Mouse (Mus musculus): ENCODE measurements around the gene Zc3hc1. TPM values are rescaled to one million over a fixed set of nuclear protein-coding genes. Genes with fewer than 3 reads are reported as not detected.
A peak's percentile ranks its signal among the peaks of the same experiment; 100 is the strongest.
"Not testable (repeated sequence)": the region's sequence is repeated elsewhere in the genome, so short reads cannot be mapped to it uniquely, and the experiment has no call there.

Gene Zc3hc1
- polyA plus RNA-seq, 1 experiment from 2014 or later, result 36.1 TPM

- no peak overlapping the region for H3K9ac ChIP-seq
- no peaks in the 10 kb centered on the region for H3K9me3 ChIP-seq (replicated peaks)
- no peaks in the 10 kb centered on the region for H3K27me3 ChIP-seq
- peak overlapping the region; percentile 56 for H3K4me2 ChIP-seq
- 19% methylated on average over 4 of the region's 4 CpGs for WGBS
- H3K4me3 ChIP-seq, result peak overlapping the region; percentile 34
- no peaks in the 10 kb centered on the region for H3K36me3 ChIP-seq
- ATAC-seq (replicated peaks; ENCODE audit: insufficient number of reproducible peaks, insufficient read depth, low FRiP score, low read depth), result no peak
- H3K4me1 ChIP-seq (replicated peaks), result peaks cover 3% of the 10 kb centered on the region; the same call in 1 of the 2 replicates
- no peak overlapping the region for H3K27ac ChIP-seq
Measured at GRCm38 (mm10) chr6:30403465-30403864, 12.6 kb upstream of the Zc3hc1 start.

- no peaks in the 10 kb centered on the region for H3K27me3 ChIP-seq
- peak overlapping the region; percentile 84 for H3K27ac ChIP-seq
- peaks cover 3% of the 10 kb centered on the region; the same call in 1 of the 2 replicates for H3K4me1 ChIP-seq (replicated peaks)
- H3K4me3 ChIP-seq, result peak overlapping the region; percentile 63
- H3K4me2 ChIP-seq, result peak overlapping the region; percentile 61
- peak; percentile 16 for ATAC-seq (replicated peaks; ENCODE audit: insufficient number of reproducible peaks, insufficient read depth, low FRiP score, low read depth)
- peak overlapping the region; percentile 79 for H3K9ac ChIP-seq
- 0% methylated on average over 27 of the region's 29 CpGs for WGBS
- no peaks in the 10 kb centered on the region for H3K36me3 ChIP-seq
- no peaks in the 10 kb centered on the region for H3K9me3 ChIP-seq (replicated peaks)
Measured at GRCm38 (mm10) chr6:30402091-30402491, 11.3 kb upstream of the Zc3hc1 start.

GRCm38 (mm10) chr6:30401308-30402015 is 10.6 kb upstream of the Zc3hc1 start, which contains the start of gene Klhdc10:
TSS of gene Klhdc10 (plus strand) at chr6:30401868.
- peak within 1 kb of the TSS; percentile 64 for H3K4me2 ChIP-seq
- H3K4me1 ChIP-seq (replicated peaks), result peaks cover 3% of the 10 kb centered on the region; the same call in 1 of the 2 replicates
- H3K4me3 ChIP-seq, result peak within 1 kb of the TSS; percentile 63
- H3K27me3 ChIP-seq, result no peaks in the 10 kb centered on the region
- peak; percentile 100 for ATAC-seq (replicated peaks; ENCODE audit: insufficient number of reproducible peaks, insufficient read depth, low FRiP score, low read depth)
- peak within 1 kb of the TSS; percentile 79 for H3K9ac ChIP-seq
- under 1% methylated on average over 41 of the region's 41 CpGs for WGBS
- no peaks in the 10 kb centered on the region for H3K36me3 ChIP-seq
- H3K27ac ChIP-seq, result peak within 1 kb of the TSS; percentile 94
- no peaks in the 10 kb centered on the region for H3K9me3 ChIP-seq (replicated peaks)

GRCm38 (mm10) chr6:30400716-30401115 is 9.9 kb upstream of the Zc3hc1 start:
- no peak for ATAC-seq (replicated peaks; ENCODE audit: insufficient number of reproducible peaks, insufficient read depth, low FRiP score, low read depth)
- peaks cover 3% of the 10 kb centered on the region; the same call in 1 of the 2 replicates for H3K4me1 ChIP-seq (replicated peaks)
- H3K36me3 ChIP-seq, result no peaks in the 10 kb centered on the region
- peak overlapping the region; percentile 64 for H3K4me2 ChIP-seq
- H3K4me3 ChIP-seq, result peak overlapping the region; percentile 63
- peak overlapping the region; percentile 94 for H3K27ac ChIP-seq
- no peaks in the 10 kb centered on the region for H3K9me3 ChIP-seq (replicated peaks)
- 10% methylated on average over 7 of the region's 7 CpGs for WGBS
- H3K27me3 ChIP-seq, result no peaks in the 10 kb centered on the region
- H3K9ac ChIP-seq, result peak overlapping the region; percentile 59

GRCm38 (mm10) chr6:30400146-30400545 is 9.3 kb upstream of the Zc3hc1 start:
- Histone ChIP-seq H3K4me2 (0 out of 2 replicates have a peak overlapping the region, but pooled peaks have one; percentile 64), H3K36me3 (no peaks in the 10 kb centered on the region), H3K27ac (0 out of 2 replicates have a peak overlapping the region, but pooled peaks have one; percentile 94)

GRCm38 (mm10) chr6:30391996-30392395 is 1.2 kb upstream of the Zc3hc1 start:
- H3K4me1 ChIP-seq (replicated peaks), result peaks cover 5% of the 10 kb centered on the region; the same call in 1 of the 2 replicates
- H3K27me3 ChIP-seq, result no peaks in the 10 kb centered on the region
- WGBS, result 89% methylated on average over 7 of the region's 7 CpGs
- H3K4me2 ChIP-seq, result no peak overlapping the region
- no peak overlapping the region for H3K9ac ChIP-seq
- no peak overlapping the region for H3K4me3 ChIP-seq
- peaks cover 3% of the 10 kb centered on the region; the same call in 1 of the 2 replicates for H3K36me3 ChIP-seq
- ATAC-seq (replicated peaks; ENCODE audit: insufficient number of reproducible peaks, insufficient read depth, low FRiP score, low read depth), result no peak
- H3K27ac ChIP-seq, result no peak overlapping the region
- H3K9me3 ChIP-seq (replicated peaks), result no peaks in the 10 kb centered on the region

More at GRCm38 (mm10) chr6:30400146-30400545, 9.3 kb upstream of the Zc3hc1 start:
- H3K9me3 ChIP-seq (replicated peaks), result no peaks in the 10 kb centered on the region
- H3K27me3 ChIP-seq, result no peaks in the 10 kb centered on the region
- 79% methylated on average over 5 of the region's 5 CpGs for WGBS
- no peak overlapping the region for H3K9ac ChIP-seq
- H3K4me3 ChIP-seq, result no peak overlapping the region
- H3K4me1 ChIP-seq (replicated peaks), result peaks cover 3% of the 10 kb centered on the region; the same call in 1 of the 2 replicates
- no peak for ATAC-seq (replicated peaks; ENCODE audit: insufficient number of reproducible peaks, insufficient read depth, low FRiP score, low read depth)

- not testable (repeated sequence) for H3K4me1 ChIP-seq (replicated peaks); H3K9me3 ChIP-seq (replicated peaks); H3K27me3 ChIP-seq; ATAC-seq (replicated peaks; ENCODE audit: insufficient number of reproducible peaks, insufficient read depth, low FRiP score, low read depth); H3K27ac ChIP-seq
- peak overlapping the region; percentile 88 for H3K4me3 ChIP-seq
- H3K36me3 ChIP-seq, result peaks cover 20% of the 10 kb centered on the region
- 12% methylated on average over 4 of the region's 4 CpGs for WGBS
- peak overlapping the region; percentile 78 for H3K9ac ChIP-seq
- H3K4me2 ChIP-seq, result peak overlapping the region; percentile 62
Measured at GRCm38 (mm10) chr6:30390271-30390670, 557 bp downstream of the Zc3hc1 start.

- WGBS, result 57% methylated on average over 3 of the region's 3 CpGs
- Histone ChIP-seq H3K9ac (no peak overlapping the region), H3K27ac (no peak overlapping the region), H3K36me3 (peaks cover 49% of the 10 kb centered on the region), H3K9me3 (replicated peaks) (no peaks in the 10 kb centered on the region), H3K27me3 (no peaks in the 10 kb centered on the region), H3K4me3 (no peak overlapping the region), H3K4me2 (no peak overlapping the region), H3K4me1 (replicated peaks) (peaks cover 9% of the 10 kb centered on the region)
- no peak for ATAC-seq (replicated peaks; ENCODE audit: insufficient number of reproducible peaks, insufficient read depth, low FRiP score, low read depth)
Measured at GRCm38 (mm10) chr6:30381116-30381515, 9.7 kb downstream of the Zc3hc1 start.

- Histone ChIP-seq H3K9ac (no peak overlapping the region), H3K4me3 (no peak overlapping the region), H3K4me2 (no peak overlapping the region), H3K27me3 (no peaks in the 10 kb centered on the region), H3K9me3 (replicated peaks) (no peaks in the 10 kb centered on the region), H3K27ac (peak overlapping the region; percentile 50), H3K4me1 (replicated peaks) (peaks cover 16% of the 10 kb centered on the region), H3K36me3 (peaks cover 50% of the 10 kb centered on the region)
- ATAC-seq (replicated peaks; ENCODE audit: insufficient number of reproducible peaks, insufficient read depth, low FRiP score, low read depth), result peak; percentile 51
- WGBS, result 64% methylated on average over 1 of the region's 1 CpGs
Measured at GRCm38 (mm10) chr6:30375791-30376190, 15.0 kb downstream of the Zc3hc1 start.

GRCm38 (mm10) chr6:30374731-30375510 is 15.9 kb downstream of the Zc3hc1 start:
- no peak overlapping the region for H3K4me2 ChIP-seq
- peaks cover 16% of the 10 kb centered on the region for H3K4me1 ChIP-seq (replicated peaks)
- H3K36me3 ChIP-seq, result peaks cover 51% of the 10 kb centered on the region
- peak overlapping the region; percentile 50 for H3K27ac ChIP-seq
- H3K9ac ChIP-seq, result no peak overlapping the region
- ATAC-seq (replicated peaks; ENCODE audit: insufficient number of reproducible peaks, insufficient read depth, low FRiP score, low read depth), result 0 out of 2 replicates have a peak, but pooled peaks have one; percentile 33
- H3K9me3 ChIP-seq (replicated peaks), result no peaks in the 10 kb centered on the region
- no peaks in the 10 kb centered on the region for H3K27me3 ChIP-seq
- H3K4me3 ChIP-seq, result no peak overlapping the region
- 77% methylated on average over 16 of the region's 16 CpGs for WGBS

GRCm38 (mm10) chr6:30372627-30373369 is 18.0 kb downstream of the Zc3hc1 start:
- Histone ChIP-seq H3K36me3 (peaks cover 63% of the 10 kb centered on the region), H3K4me2 (no peak overlapping the region), H3K27me3 (no peaks in the 10 kb centered on the region), H3K9ac (no peak overlapping the region), H3K4me3 (no peak overlapping the region), H3K9me3 (replicated peaks) (no peaks in the 10 kb centered on the region), H3K27ac (no peak overlapping the region), H3K4me1 (replicated peaks) (peaks cover 23% of the 10 kb centered on the region)
- ATAC-seq (replicated peaks; ENCODE audit: insufficient number of reproducible peaks, insufficient read depth, low FRiP score, low read depth), result no peak
- 89% methylated on average over 17 of the region's 17 CpGs for WGBS

Data from heart, embryonic 15.5 days (tissue).